Mouse (Mus musculus) liver, adult 2 months (tissue): Measurements from ENCODE around the gene Pik3c2b. TPM values are rescaled to one million over a fixed set of nuclear protein-coding genes. Genes with fewer than 3 reads are reported as not detected.

ENCODE experiments used
- DNase-seq: peaks from one replicate; pipeline ENCODE4 v3.0.0-alpha.2; 2011; ENCODE audit warnings: low read depth, low spot score; ENCODE audit errors: extremely low read depth
- H3K27ac ChIP-seq: fragments of 200-500 bp; replicated peaks from 2 replicates; pipeline ENCODE4 v1.5.1; 2012; ENCODE audit warnings: low read depth, mild to moderate bottlenecking, control low read depth, inconsistent platforms, low read length; ENCODE audit not compliant: insufficient read depth
- H3K27me3 ChIP-seq: fragments of 200-500 bp; 2 replicates; pipeline ENCODE4 v1.6.1; 2012; ENCODE audit warnings: mild to moderate bottlenecking, moderate library complexity, low read length, inconsistent platforms; ENCODE audit not compliant: control insufficient read depth, insufficient read depth
- H3K36me3 ChIP-seq: fragments of 200-500 bp; 2 replicates; pipeline ENCODE4 v1.6.1; 2012; ENCODE audit warnings: low read length, inconsistent platforms; ENCODE audit not compliant: control insufficient read depth, insufficient read depth
- H3K4me1 ChIP-seq: fragments of 200-500 bp; 2 replicates; pipeline ENCODE4 v1.6.1; 2011; ENCODE audit warnings: low read length; ENCODE audit not compliant: control insufficient read depth, insufficient read depth
- H3K4me3 ChIP-seq: fragments of 200-500 bp; 2 replicates; pipeline ENCODE4 v1.5.1; 2011; ENCODE audit warnings: low read depth, mild to moderate bottlenecking, control low read depth, low read length, moderate library complexity; ENCODE audit not compliant: insufficient read depth
- H3K79me2 ChIP-seq: fragments of 200-500 bp; 2 replicates; pipeline ENCODE4 v1.6.1; 2012; ENCODE audit warnings: inconsistent platforms, mild to moderate bottlenecking, low read length, moderate library complexity; ENCODE audit not compliant: control insufficient read depth, insufficient read depth
- H3K9ac ChIP-seq: fragments of 200-500 bp; 2 replicates; pipeline ENCODE4 v1.6.1; 2012; ENCODE audit warnings: low read depth, mild to moderate bottlenecking, control low read depth, inconsistent platforms, low read length
- CTCF ChIP-seq: fragments of 200-500 bp; IDR thresholded peaks from 2 replicates; pipeline ENCODE4 v1.5.1; 2011; ENCODE audit warnings: low read depth, low read length, control low read depth
- POLR2A ChIP-seq: fragments of 200-500 bp; IDR thresholded peaks from 2 replicates; pipeline ENCODE4 v1.6.1; 2011; ENCODE audit warnings: low read length, control low read depth; ENCODE audit not compliant: insufficient read depth; ENCODE audit errors: extremely low read depth
- WGBS: fragments of 180-500 bp; shearing (Covaris S2); methylation state at CpG from one replicate; pipeline ENCODE4 v1.1.7; 2018; 5-methylcytosine and 5-hydroxymethylcytosine counted together
- polyA plus RNA-seq: library from polyadenylated mRNA; depleted of rRNA; stranded (reverse); fragments of >200 nt; gene quantifications from 2 replicates; pipeline ENCODE4 v1.2.3, GENCODE M21; 2012
- total RNA-seq: library from RNA; depleted of rRNA; stranded (reverse); fragments of >200 nt; gene quantifications from 2 replicates; pipeline ENCODE4 v1.2.3, GENCODE M21; 2014

Gene Pik3c2b
- total and polyA plus RNA-seq, 2 experiments = 2.5 to 3.3 TPM

DNA sequence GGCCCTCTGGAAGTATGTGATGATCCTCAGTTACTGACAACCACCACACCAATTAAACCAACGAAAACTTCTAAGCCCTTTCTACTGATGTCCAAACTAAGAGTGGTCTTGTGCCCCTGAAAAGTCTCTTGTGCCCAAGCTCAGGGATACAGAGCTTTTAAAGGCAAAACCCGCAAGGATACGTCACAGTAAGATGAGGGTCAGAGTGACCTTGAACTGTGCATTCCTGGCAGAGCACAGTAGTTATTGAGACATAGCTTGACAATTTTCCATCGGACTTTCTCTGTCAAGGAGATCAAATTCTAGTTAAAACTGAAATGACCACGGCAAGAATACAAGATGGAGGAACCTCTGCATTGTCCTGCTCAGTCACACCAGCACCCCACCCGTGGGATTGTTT is 75.8 kb downstream of the Pik3c2b start:
- Histone ChIP-seq H3K9ac (no peak overlapping the region; the same call in 1 of the 2 replicates), H3K36me3 (no peaks in the 10 kb centered on the region), H3K4me3 (no peak overlapping the region), H3K4me1 (peaks cover 28% of the 10 kb centered on the region), H3K27me3 (no peaks in the 10 kb centered on the region), H3K27ac (peak overlapping the region; percentile 100), H3K79me2 (no peaks in the 10 kb centered on the region)
- DNase-seq = peak; percentile 86
- WGBS = 25% methylated on average over 6 of the region's 6 CpGs
- TF ChIP-seq CTCF = no peak
- no peak for TF ChIP-seq POLR2A

DNA sequence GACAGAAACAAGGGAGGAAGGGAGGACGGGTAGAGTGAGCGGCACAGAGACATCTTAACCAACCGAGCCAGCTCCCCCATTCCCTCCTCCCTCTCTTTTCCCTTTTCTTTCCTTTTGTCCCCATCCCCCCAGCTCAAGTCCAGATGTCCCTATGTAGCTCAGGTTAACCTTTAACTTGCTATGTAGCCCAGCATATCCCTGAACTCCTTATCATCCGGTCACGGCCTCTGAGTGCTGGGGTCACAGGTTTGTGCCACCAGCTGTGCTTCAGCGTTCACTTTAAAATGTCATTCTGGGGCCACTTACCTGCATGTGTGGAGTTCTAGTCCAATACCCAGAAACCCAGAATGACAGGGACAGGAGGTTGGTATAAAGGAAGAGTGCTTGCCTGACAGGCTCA is 78.7 kb downstream of the Pik3c2b start:
- Histone ChIP-seq H3K36me3 (no peaks in the 10 kb centered on the region), H3K27ac (peak overlapping the region; percentile 76), H3K27me3 (no peaks in the 10 kb centered on the region), H3K4me3 (no peak overlapping the region), H3K4me1 (peaks cover 30% of the 10 kb centered on the region), H3K9ac (no peak overlapping the region), H3K79me2 (no peaks in the 10 kb centered on the region)
- 22% methylated on average over 6 of the region's 6 CpGs for WGBS
- peak; percentile 95 for DNase-seq
- TF ChIP-seq CTCF = no peak
- TF ChIP-seq POLR2A = no peak

DNA sequence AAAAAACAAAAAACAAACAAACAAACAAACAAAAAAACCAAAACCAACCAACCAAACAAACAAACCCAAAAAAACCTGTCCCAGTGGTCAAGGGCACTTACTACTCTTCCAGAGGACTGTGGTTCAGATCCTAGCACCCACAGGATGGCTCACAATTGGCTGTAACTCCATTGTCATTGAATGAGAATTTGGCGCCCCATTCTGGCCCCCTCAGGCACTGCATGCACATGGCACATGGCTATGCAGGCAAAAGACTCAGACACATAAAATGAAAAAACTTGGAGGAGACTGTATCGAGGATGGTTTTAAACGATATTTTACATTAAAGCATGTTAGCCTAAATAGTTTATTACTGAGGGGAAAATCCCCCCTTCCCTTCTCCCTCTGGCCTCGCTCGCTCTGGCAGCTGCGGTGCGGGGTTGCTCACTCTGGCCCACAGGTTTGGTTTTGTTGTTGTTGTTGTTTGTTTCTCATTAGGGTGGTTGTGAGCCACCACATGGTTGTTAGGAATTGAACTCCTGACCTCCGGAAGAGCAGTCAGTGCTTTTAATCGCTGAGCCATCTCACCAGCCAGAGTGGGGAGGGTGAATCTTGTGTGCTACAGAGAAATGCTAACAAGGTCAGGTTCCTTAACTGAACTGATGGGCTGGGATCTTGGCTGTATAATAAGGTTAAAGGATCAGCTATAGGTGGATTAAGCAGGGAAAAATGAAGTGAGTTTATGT is 80.3 kb downstream of the Pik3c2b start:
- WGBS = 89% methylated on average over 9 of the region's 9 CpGs
- DNase-seq = no peak
- Histone ChIP-seq H3K4me1 (peaks cover 23% of the 10 kb centered on the region), H3K27ac (no peak overlapping the region), H3K36me3 (no peaks in the 10 kb centered on the region), H3K27me3 (no peaks in the 10 kb centered on the region), H3K79me2 (no peaks in the 10 kb centered on the region), H3K4me3 (no peak overlapping the region), H3K9ac (no peak overlapping the region)
- TF ChIP-seq POLR2A (no peak), CTCF (peak; percentile 45)

DNA sequence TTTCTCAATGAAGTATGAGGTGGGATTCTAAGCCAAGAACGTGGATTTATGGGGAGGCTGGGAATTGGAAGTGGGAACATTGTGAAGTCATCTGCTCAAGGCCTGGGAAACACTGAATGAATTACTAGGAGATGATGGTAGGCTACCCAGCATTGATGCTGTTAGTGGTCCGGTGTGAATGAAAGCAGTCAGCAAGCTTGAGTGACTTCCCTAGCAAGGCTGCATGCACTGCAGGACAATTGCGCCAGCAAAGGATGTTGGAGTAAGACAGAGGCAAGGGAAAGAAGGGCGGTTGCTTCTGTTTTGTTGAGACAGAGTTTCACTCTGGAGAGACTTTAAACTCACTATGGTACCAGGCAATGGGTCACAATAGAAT is 80.9 kb downstream of the Pik3c2b start:
- H3K4me3 ChIP-seq = no peak overlapping the region
- H3K9ac ChIP-seq = no peak overlapping the region
- H3K36me3 ChIP-seq = no peaks in the 10 kb centered on the region
- DNase-seq = no peak
- H3K27ac ChIP-seq = no peak overlapping the region
- 89% methylated on average over 4 of the region's 4 CpGs for WGBS
- peaks cover 18% of the 10 kb centered on the region for H3K4me1 ChIP-seq
- H3K79me2 ChIP-seq = peaks cover 2% of the 10 kb centered on the region; the same call in 1 of the 2 replicates
- no peak for TF ChIP-seq CTCF
- TF ChIP-seq POLR2A = no peak
- H3K27me3 ChIP-seq = no peaks in the 10 kb centered on the region

DNA sequence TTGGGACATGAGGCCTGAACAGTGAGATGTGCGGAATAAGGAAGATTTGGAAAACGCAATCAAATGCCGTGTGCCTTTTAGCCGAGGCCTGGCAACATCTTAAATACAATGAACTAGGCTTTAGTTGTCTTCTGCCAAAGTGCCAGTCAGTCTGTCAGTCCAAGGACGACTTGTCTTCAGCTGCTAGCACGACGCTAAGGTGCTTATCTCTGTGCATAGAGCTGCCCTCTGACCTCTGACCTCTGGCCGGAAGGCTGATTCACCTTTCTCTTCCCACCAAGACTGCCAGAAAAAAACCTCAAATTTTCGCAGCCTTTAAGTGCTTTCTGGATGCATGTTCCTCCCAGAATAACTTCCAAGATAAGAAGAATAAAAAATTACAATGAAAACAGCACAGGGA is 81.9 kb downstream of the Pik3c2b start:
- 25% methylated on average over 9 of the region's 9 CpGs for WGBS
- DNase-seq = peak; percentile 82
- Histone ChIP-seq H3K4me1 (peaks cover 16% of the 10 kb centered on the region), H3K27me3 (no peaks in the 10 kb centered on the region), H3K79me2 (peaks cover 12% of the 10 kb centered on the region; the same call in 1 of the 2 replicates), H3K9ac (no peak overlapping the region), H3K36me3 (no peaks in the 10 kb centered on the region), H3K27ac (peak overlapping the region; percentile 28; the same call in 1 of the 2 replicates), H3K4me3 (no peak overlapping the region)
- TF ChIP-seq POLR2A (no peak), CTCF (no peak)
